Mouse (Mus musculus) liver (tissue): ENCODE results near the gene Ccr2.
A peak's percentile ranks its signal among the peaks of the same experiment; 100 is the strongest.
"Not testable (repeated sequence)": the region's sequence is repeated elsewhere in the genome, so short reads cannot be mapped to it uniquely, and the experiment has no call there.

Source experiments
- DNase-seq: peaks from one replicate; pipeline ENCODE4 v3.0.0-alpha.2; 2020; ENCODE audit warnings: mixed read lengths

The Ccr2 gene

GRCm38 (mm10) chr9:124101723-124102122, at the start of gene Ccr2:
Gene Ccr2, plus strand, starts transcription at chr9:124101950.
- no peak for DNase-seq

DNA sequence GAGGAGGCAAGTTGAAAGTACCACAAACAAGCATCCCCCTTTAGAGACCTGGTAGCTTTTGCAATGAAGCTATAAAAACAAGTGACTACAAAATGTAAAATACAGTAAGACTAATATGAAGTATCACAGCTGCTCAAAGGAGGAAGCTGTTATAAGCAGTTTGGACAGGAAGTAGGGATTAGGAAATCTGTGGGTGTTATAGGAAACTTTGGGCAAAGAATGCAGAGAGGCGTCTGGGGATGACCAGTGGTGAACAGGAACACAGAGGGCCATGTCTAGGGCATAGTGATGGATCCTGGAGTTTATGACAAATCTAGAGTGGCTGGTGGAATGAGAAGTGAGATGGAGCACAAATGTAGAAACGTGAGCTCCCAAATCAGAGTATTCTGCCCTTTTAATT, 48.2 kb upstream of the Ccr2 start:
- DNase-seq: no peak

DNA sequence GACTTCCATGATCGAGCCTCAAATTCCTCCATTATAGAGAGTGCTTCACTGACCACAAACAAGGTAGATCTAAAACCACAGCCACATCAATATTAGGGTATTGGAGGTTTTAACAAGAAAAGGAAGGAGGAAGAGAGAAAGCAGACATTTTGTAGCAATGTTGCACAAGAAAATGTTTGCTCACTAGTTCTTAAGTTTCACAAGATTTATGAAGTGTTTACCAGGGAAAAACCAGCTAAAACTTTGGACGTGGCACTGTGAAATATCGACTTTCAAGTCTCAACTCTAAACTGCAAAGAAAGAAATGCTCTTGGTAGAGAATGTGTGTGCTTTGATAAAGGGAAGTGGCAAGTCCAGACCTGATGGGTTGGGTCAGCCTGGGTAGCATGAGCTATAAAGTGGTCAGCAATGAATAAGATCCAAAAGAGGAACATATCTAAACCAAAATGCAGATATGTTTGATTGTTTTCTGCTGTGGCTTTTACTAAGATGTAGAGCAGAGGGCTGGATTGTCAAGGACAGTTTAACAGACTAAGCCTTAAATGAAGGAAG, 45.5 kb upstream of the Ccr2 start:
- DNase-seq: no peak

- DNase-seq: peak; percentile 3
These were observed 41.9 kb upstream of the Ccr2 start for GRCm38 (mm10) chr9:124059660-124060352.

DNA sequence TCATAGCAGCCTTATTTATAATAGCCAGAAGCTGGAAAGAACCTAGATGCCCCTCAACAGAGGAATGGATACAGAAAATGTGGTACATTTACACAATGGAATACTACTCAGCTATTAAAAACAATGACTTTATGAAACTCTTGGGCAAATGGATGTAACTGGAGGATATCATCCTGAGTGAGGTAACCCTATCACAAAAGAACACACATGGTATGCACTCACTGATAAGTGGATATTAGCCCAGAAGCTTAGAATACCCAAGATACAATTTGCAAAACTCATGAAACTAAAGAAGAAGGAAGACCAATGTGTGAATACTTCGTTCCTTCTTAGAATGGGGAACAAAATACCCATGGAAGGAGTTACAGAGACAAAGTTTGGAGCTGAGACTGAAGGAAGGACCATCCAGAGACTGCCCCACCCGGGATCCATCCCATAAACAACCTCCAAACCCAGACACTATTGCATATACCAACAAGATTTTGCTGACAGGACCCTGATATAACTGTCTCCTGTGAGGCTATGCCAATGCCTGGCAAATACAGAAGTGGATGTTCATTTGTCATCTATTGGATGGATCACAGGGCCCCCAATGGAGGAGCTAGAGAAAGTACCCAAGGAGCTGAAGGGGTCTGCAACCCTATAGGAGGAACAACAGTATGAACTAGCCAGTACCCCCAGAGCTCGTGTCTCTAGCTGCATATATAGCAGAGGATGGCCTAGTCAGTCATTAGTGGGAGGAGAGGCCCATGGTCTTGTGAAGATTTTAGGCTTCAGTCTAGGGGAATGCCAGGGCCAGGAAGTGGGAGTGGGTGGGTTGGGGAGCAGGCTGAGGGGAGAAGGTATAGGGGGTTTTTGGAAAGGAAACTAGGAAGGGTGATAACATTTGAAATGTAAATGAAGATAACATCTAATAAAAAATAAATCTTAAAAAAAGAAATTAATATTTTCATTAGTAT, 40.0 kb upstream of the Ccr2 start:
- DNase-seq: not testable (repeated sequence)

GRCm38 (mm10) chr9:124066572-124067103, 35.1 kb upstream of the Ccr2 start:
- no peak for DNase-seq

DNA sequence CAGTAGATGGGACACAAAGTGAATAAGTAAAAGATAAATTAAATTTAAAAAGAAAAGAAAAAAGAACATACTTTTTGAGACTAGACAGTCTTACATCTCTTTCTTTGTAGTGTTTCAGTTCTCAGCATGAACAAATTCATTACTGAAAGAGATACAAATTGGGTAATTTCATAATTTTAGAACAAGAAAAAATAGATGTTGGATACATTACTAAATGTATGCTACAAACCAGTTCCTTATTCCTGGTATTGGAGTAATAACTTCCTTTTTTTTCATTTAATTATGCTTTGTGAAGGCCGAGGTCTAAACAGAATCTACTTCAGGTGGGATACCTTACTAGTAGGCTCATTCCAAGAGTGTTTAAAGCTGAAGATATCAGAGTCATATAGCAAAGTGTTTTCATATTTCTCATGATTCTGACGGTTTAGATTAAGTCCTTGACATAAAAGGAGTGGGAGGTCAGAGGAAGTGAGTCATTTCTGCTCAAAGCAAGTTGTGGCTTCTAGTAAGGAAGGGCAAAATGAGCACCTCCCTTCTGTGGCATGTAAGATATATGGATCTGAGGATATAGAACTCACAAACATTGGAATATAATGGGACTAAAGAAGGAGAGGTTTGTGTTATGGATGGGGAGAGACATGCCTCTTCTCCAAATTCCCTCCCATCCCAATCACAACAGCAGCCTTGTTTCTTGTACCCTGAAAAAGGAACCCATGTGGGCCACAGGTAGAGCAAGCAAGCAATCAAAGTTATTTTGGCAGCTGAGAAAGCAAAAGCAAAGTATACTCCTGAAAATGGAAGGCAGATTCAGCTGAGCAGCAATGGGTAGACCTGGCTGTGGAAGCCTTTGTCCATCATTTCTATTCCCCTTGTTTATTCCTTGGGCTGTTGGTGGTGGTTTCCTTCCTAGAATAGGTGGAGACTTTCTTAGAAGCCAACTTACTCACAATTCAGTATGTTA, 33.4 kb upstream of the Ccr2 start:
- no peak for DNase-seq

GRCm38 (mm10) chr9:124071506-124071905, 30.2 kb upstream of the Ccr2 start:
- DNase-seq: no peak

- DNase-seq: no peak
These were observed 21.9 kb upstream of the Ccr2 start for GRCm38 (mm10) chr9:124079803-124080202.

DNA sequence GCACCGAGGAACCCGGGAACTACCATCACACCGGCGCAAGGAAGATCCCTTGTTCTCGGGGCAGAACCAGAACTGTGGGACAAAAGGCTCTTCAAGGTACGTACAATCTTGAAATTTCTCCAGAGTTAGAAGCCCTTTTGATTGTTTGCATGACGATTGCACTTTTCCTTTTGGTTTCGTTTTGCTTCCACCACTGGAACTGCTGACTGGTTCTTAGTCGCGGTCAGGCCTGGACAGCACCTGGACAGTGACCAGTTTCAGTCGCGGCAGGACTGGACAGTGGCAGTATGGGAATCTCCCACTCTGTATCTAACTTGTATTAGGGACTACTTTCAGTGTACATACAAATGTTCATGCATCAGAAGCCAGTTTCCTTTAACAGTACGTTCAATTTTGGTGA, 21.3 kb upstream of the Ccr2 start:
- not testable (repeated sequence) for DNase-seq

- no peak for DNase-seq
These were observed 11.3 kb upstream of the Ccr2 start for GRCm38 (mm10) chr9:124090441-124090840.

DNA sequence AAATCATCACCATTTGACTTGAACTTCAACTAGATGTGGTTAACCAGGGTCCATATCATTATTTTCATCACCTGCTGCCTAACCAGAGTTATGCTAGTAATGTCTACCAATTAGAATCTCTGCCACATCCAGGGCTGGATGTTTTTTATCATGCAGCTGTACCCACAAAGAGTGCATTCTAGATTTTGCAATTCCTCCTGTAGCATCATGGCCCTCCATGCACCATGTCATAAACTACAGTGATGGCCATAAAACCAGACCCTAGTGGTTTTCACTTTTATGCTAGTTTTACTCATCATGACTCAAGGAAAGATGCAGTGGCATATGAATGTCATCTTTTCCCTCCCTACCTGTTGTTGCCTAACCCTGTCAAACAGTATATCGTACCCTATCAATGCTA, 2.6 kb upstream of the Ccr2 start:
- no peak for DNase-seq

- DNase-seq: no peak
These were observed 1.4 kb upstream of the Ccr2 start for GRCm38 (mm10) chr9:124100357-124100756.

DNA sequence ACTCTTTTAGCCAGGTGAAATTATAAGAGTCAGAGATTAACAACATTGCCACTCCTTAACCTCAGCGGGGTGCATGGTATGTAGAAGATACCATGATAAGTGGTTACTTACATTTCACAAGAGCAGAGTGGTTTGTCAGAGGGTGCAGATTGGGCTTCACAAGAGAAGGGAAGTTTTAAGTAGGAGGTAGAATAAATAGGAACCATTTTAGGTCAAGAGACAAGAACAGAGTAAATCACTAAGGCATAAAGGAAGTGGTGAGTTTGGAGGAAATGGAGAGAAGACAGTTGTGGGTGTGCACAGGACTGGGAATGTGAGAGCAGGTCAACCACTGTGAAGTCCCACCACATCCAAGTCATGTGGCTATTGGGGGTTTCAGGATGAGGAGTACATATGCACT, 1.4 kb downstream of the Ccr2 start:
- no peak for DNase-seq

GRCm38 (mm10) chr9:124105196-124105595, 3.4 kb downstream of the Ccr2 start:
- no peak for DNase-seq

DNA sequence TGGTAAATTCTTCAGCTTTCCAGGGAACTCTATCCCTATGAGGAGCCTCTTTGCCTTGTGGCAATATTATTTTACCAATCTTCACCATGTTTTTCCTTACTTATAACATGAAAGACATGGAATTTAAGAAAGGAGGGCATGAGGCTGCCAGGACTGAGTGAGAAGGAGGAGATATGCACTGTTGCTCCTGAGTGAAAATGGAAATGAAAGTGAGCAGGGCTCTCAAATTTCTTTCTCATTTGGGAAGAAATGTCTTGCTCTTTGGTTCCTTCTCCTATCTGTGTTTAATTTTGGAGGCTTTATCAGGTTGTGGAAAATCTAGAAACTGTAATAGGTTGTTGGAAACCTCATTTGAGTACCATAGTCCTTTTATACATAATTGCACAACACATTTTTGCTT, 5.5 kb downstream of the Ccr2 start:
- DNase-seq: no peak

GRCm38 (mm10) chr9:124108356-124109127, 6.8 kb downstream of the Ccr2 start:
- no peak for DNase-seq

DNA sequence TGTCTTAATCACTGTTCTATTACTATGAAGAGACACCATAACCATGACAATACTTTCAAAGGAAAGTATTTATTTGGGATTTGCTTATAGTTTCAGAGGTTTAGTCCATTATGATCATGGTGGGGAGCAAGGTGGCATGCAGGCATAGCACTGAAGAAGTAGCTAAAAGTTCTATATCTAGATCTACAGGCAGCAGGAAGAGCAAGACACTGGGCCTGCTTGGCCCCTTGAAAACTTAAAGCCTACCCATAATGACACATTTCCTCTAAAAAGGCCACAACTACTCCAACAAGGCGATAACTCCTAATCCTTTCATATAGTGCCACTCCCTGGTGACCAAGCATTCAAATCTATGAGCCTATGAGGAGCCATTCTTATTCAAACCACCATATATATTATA, 10.2 kb downstream of the Ccr2 start:
- DNase-seq: no peak

DNA sequence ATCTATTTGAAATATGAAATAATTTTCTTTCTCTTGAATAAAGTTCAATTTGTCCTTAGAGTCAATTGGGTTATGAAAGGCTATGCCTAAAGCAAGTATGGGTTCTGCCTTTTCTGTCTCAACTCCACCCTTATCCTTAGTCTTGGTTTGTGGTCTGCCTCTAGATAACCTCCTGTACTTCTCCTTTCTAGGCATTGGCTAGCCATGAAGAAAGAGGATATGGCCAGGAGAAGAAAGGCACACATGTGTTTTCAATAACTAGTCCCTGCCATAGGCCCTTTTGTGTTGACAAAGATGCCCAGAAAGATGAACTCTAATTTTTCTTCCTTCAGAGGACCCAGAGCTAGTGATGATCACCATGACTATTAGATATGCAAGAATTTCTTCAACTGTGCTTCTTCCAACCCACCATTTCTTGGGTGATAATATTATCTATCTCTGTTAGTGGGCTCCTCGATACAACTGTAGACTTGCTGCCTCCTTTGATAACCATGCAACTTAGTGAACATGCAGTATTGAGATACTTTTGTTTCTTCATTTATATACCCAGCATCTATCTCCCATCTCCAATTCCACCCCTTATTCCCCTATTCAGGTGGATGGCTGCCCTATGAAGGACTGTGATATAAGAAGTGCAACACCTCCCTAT, 11.0 kb downstream of the Ccr2 start:
- DNase-seq: no peak

DNA sequence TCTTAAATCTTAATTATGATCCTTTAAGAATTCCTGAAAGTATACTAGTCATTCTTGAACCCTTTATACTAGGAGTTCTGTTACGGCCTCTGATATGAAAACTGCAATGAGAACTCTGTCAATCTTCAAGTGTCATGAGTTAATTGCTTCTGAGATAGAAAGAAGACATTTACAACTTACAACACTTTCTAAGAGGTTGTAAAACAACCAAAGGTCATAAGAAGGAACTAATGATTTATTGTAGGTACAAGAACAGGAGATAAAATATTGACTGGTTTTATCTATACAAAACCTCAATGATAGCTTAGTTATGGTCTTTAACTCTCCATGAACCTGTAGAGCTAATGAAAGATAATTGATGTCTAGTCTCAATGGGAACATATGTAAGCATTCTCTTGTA, 12.0 kb downstream of the Ccr2 start:
- no peak for DNase-seq

GRCm38 (mm10) chr9:124118489-124118888, 16.7 kb downstream of the Ccr2 start:
- DNase-seq: peak; percentile 62
